Mouse (Mus musculus) stomach, postnatal 0 days (tissue): ENCODE measurements around the gene Dmrt2.
A peak's percentile ranks its signal among the peaks of the same experiment; 100 is the strongest.

Source experiments
- CTCF ChIP-seq: IDR thresholded peaks from 2 replicates; pipeline ENCODE4 v1.5.1; 2016; ENCODE audit warnings: antibody characterized with exemption, low read depth, mild to moderate bottlenecking, moderate library complexity
- EP300 ChIP-seq: optimal IDR thresholded peaks from 2 replicates; pipeline ENCODE3; 2016; ENCODE audit warnings: antibody characterized with exemption

GRCm38 (mm10) chr19:25665486-25666339, 6.5 kb upstream of the Dmrt2 start:
- TF ChIP-seq CTCF (peak; percentile 48), EP300 (no peak)
